Mouse (Mus musculus) liver, embryonic 18 days (tissue): Measurements from ENCODE around the gene Wdr91. TPM values are rescaled to one million over a fixed set of nuclear protein-coding genes. Genes with fewer than 3 reads are reported as not detected.

Experiments used
- polyA plus RNA-seq: library from polyadenylated mRNA; depleted of rRNA; stranded (reverse); fragments of >200 nt; gene quantifications from 2 replicates; pipeline ENCODE4 v1.2.3, GENCODE M21; 2012; rRNA removed

Wdr91 gene
- 10.0 and 11.6 TPM in 2 replicates for polyA plus RNA-seq

GRCm38 (mm10) chr6:34910371-34911219 is at the start of gene Wdr91:
TSS of gene Wdr91 (minus strand) at chr6:34910876.

GRCm38 (mm10) chr6:34919956-34920355 is 9.3 kb upstream of the Wdr91 start, which contains the start of gene Stra8:
TSS of gene Stra8 (plus strand) at chr6:34920163.

GRCm38 (mm10) chr6:34877509-34878321 is 33.0 kb downstream of the Wdr91 start, which contains the start of gene Cyren:
TSS of gene Cyren (minus strand) at chr6:34878060.

GRCm38 (mm10) chr6:34862791-34863403 is 47.8 kb downstream of the Wdr91 start, which contains the start of gene Tmem140:
TSS of gene Tmem140 (plus strand) at chr6:34863146.

Other genes with a start within 250 kb of the Wdr91 start
- gene Agbl3, start 130.4 kb downstream of the Wdr91 start, polyA plus RNA-seq, result 2.7 and 2.8 TPM in 2 replicates
- 8.6 and 11.4 TPM in 2 replicates for gene Tmem140, start 47.7 kb downstream of the Wdr91 start, polyA plus RNA-seq
- gene Cyren, start 32.8 kb downstream of the Wdr91 start, polyA plus RNA-seq, result 4.4 and 5.3 TPM in 2 replicates
- gene Stra8, start 9.3 kb upstream of the Wdr91 start, polyA plus RNA-seq, result not detected in 2 replicates
- 0.10 and 0.11 TPM in 2 replicates for gene Slc23a4, start 77.5 kb upstream of the Wdr91 start, polyA plus RNA-seq
- gene Cnot4, start 222.8 kb upstream of the Wdr91 start, polyA plus RNA-seq, result 5.8 and 6.7 TPM in 2 replicates